Mouse (Mus musculus) lung, embryonic 16.5 days (tissue): ENCODE data around the gene Eri2. TPM values are rescaled to one million over a fixed set of nuclear protein-coding genes. Genes with fewer than 3 reads are reported as not detected.

ENCODE experiments used
- ATAC-seq: fragments of 200-750 bp; cut with Nextera tagmentation; 2 replicates; pipeline ENCODE4 v1.8.0; 2017; ENCODE audit warnings: low read depth, mild to moderate bottlenecking, moderate library complexity
- H3K27ac ChIP-seq: fragments of 300-500 bp; sonication (generic); 2 replicates; pipeline ENCODE4 v1.5.1; 2014; ENCODE audit warnings: mild to moderate bottlenecking, control low read depth, low read length
- H3K27me3 ChIP-seq: fragments of 300-500 bp; sonication (generic); 2 replicates; pipeline ENCODE4 v1.6.1; 2014; ENCODE audit warnings: low read depth, low read length, mixed read lengths; ENCODE audit not compliant: control insufficient read depth, insufficient read depth
- H3K36me3 ChIP-seq: fragments of 300-500 bp; sonication (generic); 2 replicates; pipeline ENCODE4 v1.6.1; 2014; ENCODE audit warnings: low read length; ENCODE audit not compliant: control insufficient read depth, insufficient read depth
- H3K4me1 ChIP-seq: fragments of 300-500 bp; sonication (generic); replicated peaks from 2 replicates; pipeline ENCODE4 v1.6.1; 2014; ENCODE audit warnings: low read length, mixed read lengths; ENCODE audit not compliant: control insufficient read depth, insufficient read depth
- H3K4me2 ChIP-seq: fragments of 300-500 bp; sonication (generic); 2 replicates; pipeline ENCODE4 v1.6.1; 2014; ENCODE audit warnings: low read depth, low read length, control low read depth
- H3K4me3 ChIP-seq: fragments of 300-500 bp; sonication (generic); 2 replicates; pipeline ENCODE4 v1.5.1; 2014; ENCODE audit warnings: mild to moderate bottlenecking, low read length, control low read depth
- H3K9ac ChIP-seq: fragments of 300-500 bp; sonication (generic); 2 replicates; pipeline ENCODE4 v1.6.1; 2014; ENCODE audit warnings: low read length, control low read depth
- H3K9me3 ChIP-seq: fragments of 300-500 bp; sonication (generic); 2 replicates; pipeline ENCODE4 v1.6.1; 2016; ENCODE audit warnings: low read length; ENCODE audit not compliant: control insufficient read depth
- WGBS: fragments of 180-500 bp; shearing (Covaris S2); extraction: QIAGEN DNeasy Blood & Tissue Kit; methylation state at CpG from one replicate; pipeline ENCODE4 v1.1.7; 2014; 5-methylcytosine and 5-hydroxymethylcytosine counted together
- polyA plus RNA-seq: library from polyadenylated mRNA; unstranded; fragments of >200 nt; fragmentation: Nextera tagmentation; extraction: Ambion mirVana; gene quantifications from 2 replicates; pipeline ENCODE4 v1.2.1, GENCODE M21; 2015

The Eri2 gene
- polyA plus RNA-seq, 1 experiment from 2014 or later = 29.5 TPM

- Histone ChIP-seq H3K4me2 (peak within 1 kb of the TSS; percentile 91), H3K9me3 (no peaks in the 10 kb centered on the region), H3K9ac (peak within 1 kb of the TSS; percentile 94), H3K36me3 (peaks cover 25% of the 10 kb centered on the region), H3K4me1 (peaks cover 5% of the 10 kb centered on the region; the same call in 1 of the 2 replicates), H3K27me3 (no peaks in the 10 kb centered on the region; the same call in 1 of the 2 replicates), H3K4me3 (peak within 1 kb of the TSS; percentile 97), H3K27ac (peak within 1 kb of the TSS; percentile 70)
- ATAC-seq = peak; percentile 97
- WGBS = under 1% methylated on average over 60 of the region's 60 CpGs
Observed at GRCm38 (mm10) chr7:119720253-119720946, 73.5 kb downstream of the Eri2 start, which contains the start of gene Thumpd1. Gene Thumpd1, minus strand, starts transcription at chr7:119720798.

Other genes with a start within 250 kb of the Eri2 start
- not detected in 2 replicates for gene Acsm2, start 239.7 kb downstream of the Eri2 start, polyA plus RNA-seq
- 4.1 and 4.3 TPM in 2 replicates for gene Acsm1, start 187.0 kb downstream of the Eri2 start, polyA plus RNA-seq
- not detected in 2 replicates for gene Acsm4, start 104.0 kb downstream of the Eri2 start, polyA plus RNA-seq
- 60.3 and 60.6 TPM in 2 replicates for gene Thumpd1, start 73.3 kb downstream of the Eri2 start, polyA plus RNA-seq
- gene Acsm3, start 33.1 kb downstream of the Eri2 start, polyA plus RNA-seq = 0.21 and 0.43 TPM in 2 replicates
- 26.2 and 29.1 TPM in 2 replicates for gene Rexo5, start 52 bp downstream of the Eri2 start, polyA plus RNA-seq
- 5.8 and 6.6 TPM in 2 replicates for gene Lyrm1, start 101.8 kb upstream of the Eri2 start, polyA plus RNA-seq
- gene Dcun1d3, start 102.2 kb upstream of the Eri2 start, polyA plus RNA-seq = 9.7 and 10.0 TPM in 2 replicates